Mouse (Mus musculus) kidney, adult 8-10 months (tissue): Measurements from ENCODE around the gene Plagl2.

Experiments used
- DNase-seq, 2 experiments: peaks; one replicate each; pipeline ENCODE4 v3.0.0; 2022

The Plagl2 gene

GRCm38 (mm10) chr2:153187848-153188247 is 53.4 kb downstream of the Plagl2 start:
- no peak for DNase-seq

GRCm38 (mm10) chr2:153186176-153186591 is 55.0 kb downstream of the Plagl2 start:
- DNase-seq: no peak

- no peak for DNase-seq
Observed at GRCm38 (mm10) chr2:153179961-153180360, 61.3 kb downstream of the Plagl2 start.

GRCm38 (mm10) chr2:153179126-153179860 is 61.9 kb downstream of the Plagl2 start:
- peak; percentile 53 to 55 for DNase-seq
